Mouse (Mus musculus) midbrain, embryonic 15.5 days (tissue): ENCODE results near the gene Olfr60. TPM values are rescaled to one million over a fixed set of nuclear protein-coding genes. Genes with fewer than 3 reads are reported as not detected.

Experiments used
- ATAC-seq: fragments of 200-750 bp; cut with Nextera tagmentation; replicated peaks from 2 replicates; pipeline ENCODE4 v1.8.0; 2017; ENCODE audit warnings: moderate TSS enrichment
- H3K27ac ChIP-seq: fragments of 300-500 bp; sonication (generic); 2 replicates; pipeline ENCODE4 v1.5.1; 2015; ENCODE audit warnings: mild to moderate bottlenecking, inconsistent platforms
- H3K27me3 ChIP-seq: fragments of 300-500 bp; sonication (generic); replicated peaks from 2 replicates; pipeline ENCODE4 v1.6.1; 2015; ENCODE audit warnings: inconsistent platforms
- H3K36me3 ChIP-seq: fragments of 300-500 bp; sonication (generic); replicated peaks from 2 replicates; pipeline ENCODE4 v1.6.1; 2015; ENCODE audit warnings: inconsistent platforms
- H3K4me1 ChIP-seq: fragments of 300-500 bp; sonication (generic); 2 replicates; pipeline ENCODE4 v1.6.1; 2015; ENCODE audit warnings: inconsistent platforms
- H3K4me2 ChIP-seq: fragments of 300-500 bp; sonication (generic); 2 replicates; pipeline ENCODE4 v1.6.1; 2015; ENCODE audit warnings: inconsistent platforms, mild to moderate bottlenecking, moderate library complexity
- H3K4me3 ChIP-seq: fragments of 300-500 bp; sonication (generic); 2 replicates; pipeline ENCODE4 v1.5.1; 2015; ENCODE audit warnings: mild to moderate bottlenecking, inconsistent platforms
- H3K9ac ChIP-seq: fragments of 300-500 bp; sonication (generic); 2 replicates; pipeline ENCODE4 v1.6.1; 2015; ENCODE audit warnings: mild to moderate bottlenecking, inconsistent platforms
- H3K9me3 ChIP-seq: fragments of 300-500 bp; sonication (generic); 2 replicates; pipeline ENCODE4 v1.6.1; 2016; ENCODE audit warnings: inconsistent platforms
- WGBS: fragments of 180-500 bp; shearing (Covaris S2); methylation state at CpG from one replicate; pipeline ENCODE4 v1.1.7; 2015; ENCODE audit warnings: mixed read lengths; 5-methylcytosine and 5-hydroxymethylcytosine counted together
- polyA plus RNA-seq: library from polyadenylated mRNA; unstranded; fragments of >200 nt; fragmentation: Nextera tagmentation; extraction: Ambion mirVana; gene quantifications from 2 replicates; pipeline ENCODE4 v1.2.1, GENCODE M21; 2015

Gene Olfr60
- not detected in 2 replicates for polyA plus RNA-seq

DNA sequence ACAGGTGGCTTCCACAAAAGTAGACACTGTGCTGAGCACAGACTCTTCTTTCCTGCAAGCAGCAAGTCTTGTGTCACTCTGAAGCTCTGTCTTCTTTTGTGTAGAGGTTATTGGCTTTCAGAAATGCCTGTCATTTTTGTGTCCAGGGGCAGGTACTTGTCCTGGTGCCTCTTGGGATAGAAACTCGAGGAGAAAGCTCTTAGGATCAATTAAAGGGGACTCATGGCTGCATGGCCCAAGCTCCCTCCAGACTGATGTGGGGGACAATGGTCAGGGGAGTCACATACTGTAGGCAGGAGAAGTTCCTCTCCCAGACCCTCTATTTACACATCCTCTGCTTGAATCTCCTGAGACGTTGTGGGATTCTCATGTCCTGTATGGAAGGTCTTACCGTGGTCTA lies at the start of gene Olfr60:
Gene Olfr60, minus strand, starts transcription at position 101 of the 400 bp plus-strand sequence.
- WGBS = 77% methylated on average over 3 of the region's 3 CpGs
- Histone ChIP-seq H3K36me3 (no peaks in the 10 kb centered on the region), H3K9ac (no peak within 1 kb of the TSS), H3K4me1 (no peaks in the 10 kb centered on the region), H3K9me3 (no peaks in the 10 kb centered on the region), H3K27me3 (no peaks in the 10 kb centered on the region), H3K4me2 (no peak within 1 kb of the TSS), H3K27ac (no peak within 1 kb of the TSS), H3K4me3 (no peak within 1 kb of the TSS)
- no peak for ATAC-seq

- no peak within 1 kb of the TSS for H3K9ac ChIP-seq
- no peaks in the 10 kb centered on the region for H3K36me3 ChIP-seq
- no peak for ATAC-seq
- H3K4me1 ChIP-seq = no peaks in the 10 kb centered on the region
- no peaks in the 10 kb centered on the region for H3K9me3 ChIP-seq
- WGBS = 95% methylated on average over 1 of the region's 1 CpGs
- no peaks in the 10 kb centered on the region for H3K27me3 ChIP-seq
- H3K27ac ChIP-seq = no peak within 1 kb of the TSS
- no peak within 1 kb of the TSS for H3K4me2 ChIP-seq
- no peak within 1 kb of the TSS for H3K4me3 ChIP-seq
These were observed 41.3 kb upstream of the Olfr60 start, which contains the start of gene Olfr531 for GRCm38 (mm10) chr7:140402818-140403217. Gene Olfr531 (minus strand): TSS chr7:140402918.

GRCm38 (mm10) chr7:140376911-140377310 lies 15.4 kb upstream of the Olfr60 start:
- Histone ChIP-seq H3K27me3 (no peaks in the 10 kb centered on the region), H3K4me3 (no peak overlapping the region), H3K4me1 (no peaks in the 10 kb centered on the region), H3K27ac (no peak overlapping the region), H3K36me3 (no peaks in the 10 kb centered on the region), H3K9me3 (no peaks in the 10 kb centered on the region), H3K4me2 (no peak overlapping the region), H3K9ac (no peak overlapping the region)
- 93% methylated on average over 2 of the region's 2 CpGs for WGBS
- no peak for ATAC-seq

DNA sequence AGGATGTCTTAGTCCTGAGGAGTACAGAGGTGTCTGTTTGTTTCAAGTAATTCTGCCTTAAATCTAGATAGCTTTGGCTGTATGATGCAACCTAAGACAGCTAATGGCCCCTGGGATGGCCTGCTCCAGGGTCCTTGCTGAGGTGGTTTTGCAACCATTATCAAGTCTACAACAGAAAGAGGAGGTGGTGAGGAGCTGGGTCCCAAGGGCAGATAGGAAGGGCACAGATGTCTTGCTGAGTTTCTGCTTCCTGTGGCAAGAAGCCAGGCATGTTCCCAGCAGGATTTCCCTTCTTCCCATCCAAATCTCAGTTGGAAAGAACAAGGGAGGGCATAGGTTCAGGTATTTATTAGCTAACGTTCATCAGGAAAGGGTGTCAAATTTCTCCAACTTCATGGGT lies 14.8 kb upstream of the Olfr60 start, which contains the start of gene Olfr530:
Gene Olfr530, minus strand, starts transcription at position 101 of the 400 bp plus-strand sequence.
- H3K36me3 ChIP-seq = no peaks in the 10 kb centered on the region
- no peak within 1 kb of the TSS for H3K27ac ChIP-seq
- H3K9ac ChIP-seq = no peak within 1 kb of the TSS
- H3K4me1 ChIP-seq = no peaks in the 10 kb centered on the region
- H3K4me2 ChIP-seq = no peak within 1 kb of the TSS
- 67% methylated on average over 1 of the region's 1 CpGs for WGBS
- no peak for ATAC-seq
- H3K27me3 ChIP-seq = no peaks in the 10 kb centered on the region
- no peak within 1 kb of the TSS for H3K4me3 ChIP-seq
- H3K9me3 ChIP-seq = no peaks in the 10 kb centered on the region

DNA sequence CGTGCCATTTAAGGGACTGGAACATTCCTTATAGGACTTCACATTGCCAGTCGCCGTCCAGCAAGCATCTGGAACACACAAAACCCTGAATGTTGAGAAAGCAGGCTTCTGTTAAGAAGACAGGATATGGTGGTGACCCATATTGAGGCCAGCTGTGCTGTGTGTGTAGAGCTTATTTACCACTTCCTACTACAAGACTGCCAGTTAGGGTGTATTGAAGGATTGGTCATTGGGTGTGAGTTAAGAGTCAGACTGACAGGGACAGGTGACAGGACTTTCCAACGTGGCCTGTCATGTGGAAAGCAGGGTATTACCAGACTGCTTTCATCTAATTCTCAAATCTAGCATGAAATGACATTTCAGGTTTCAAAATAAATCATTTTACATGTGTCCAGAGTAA lies 12.8 kb upstream of the Olfr60 start:
- Histone ChIP-seq H3K4me1 (no peaks in the 10 kb centered on the region), H3K9me3 (no peaks in the 10 kb centered on the region), H3K27ac (no peak overlapping the region), H3K9ac (no peak overlapping the region), H3K4me2 (no peak overlapping the region), H3K36me3 (no peaks in the 10 kb centered on the region), H3K27me3 (no peaks in the 10 kb centered on the region), H3K4me3 (no peak overlapping the region)
- ATAC-seq = no peak
- WGBS = 76% methylated on average over 4 of the region's 4 CpGs

DNA sequence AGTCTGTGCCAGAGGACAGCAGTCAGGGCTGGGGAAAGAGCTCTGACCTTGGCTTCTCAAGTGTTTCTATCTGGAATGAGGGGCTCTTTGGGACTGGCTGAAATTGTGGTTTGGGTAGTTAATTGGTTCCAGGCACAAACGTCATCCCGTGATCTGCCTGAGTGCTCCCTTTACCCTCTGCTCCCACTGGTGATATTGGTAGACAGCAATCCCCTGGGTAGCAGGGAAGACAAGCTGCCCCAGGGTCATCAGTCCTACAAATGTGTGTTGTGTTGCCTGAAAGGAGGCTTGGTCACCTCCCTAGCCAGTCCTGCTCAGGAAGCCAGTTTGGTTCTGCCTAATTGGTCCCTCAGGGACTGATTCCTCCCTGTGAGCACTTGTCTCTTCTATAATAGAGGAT lies 27.8 kb downstream of the Olfr60 start, which contains the start of gene Olfr527:
Gene Olfr527, plus strand, starts transcription at position 301 of the 400 bp plus-strand sequence.
- Histone ChIP-seq H3K4me1 (no peaks in the 10 kb centered on the region), H3K9ac (no peak within 1 kb of the TSS), H3K27ac (no peak within 1 kb of the TSS), H3K4me2 (no peak within 1 kb of the TSS), H3K36me3 (no peaks in the 10 kb centered on the region), H3K4me3 (no peak within 1 kb of the TSS), H3K27me3 (no peaks in the 10 kb centered on the region), H3K9me3 (no peaks in the 10 kb centered on the region)
- 72% methylated on average over 2 of the region's 2 CpGs for WGBS
- no peak for ATAC-seq

DNA sequence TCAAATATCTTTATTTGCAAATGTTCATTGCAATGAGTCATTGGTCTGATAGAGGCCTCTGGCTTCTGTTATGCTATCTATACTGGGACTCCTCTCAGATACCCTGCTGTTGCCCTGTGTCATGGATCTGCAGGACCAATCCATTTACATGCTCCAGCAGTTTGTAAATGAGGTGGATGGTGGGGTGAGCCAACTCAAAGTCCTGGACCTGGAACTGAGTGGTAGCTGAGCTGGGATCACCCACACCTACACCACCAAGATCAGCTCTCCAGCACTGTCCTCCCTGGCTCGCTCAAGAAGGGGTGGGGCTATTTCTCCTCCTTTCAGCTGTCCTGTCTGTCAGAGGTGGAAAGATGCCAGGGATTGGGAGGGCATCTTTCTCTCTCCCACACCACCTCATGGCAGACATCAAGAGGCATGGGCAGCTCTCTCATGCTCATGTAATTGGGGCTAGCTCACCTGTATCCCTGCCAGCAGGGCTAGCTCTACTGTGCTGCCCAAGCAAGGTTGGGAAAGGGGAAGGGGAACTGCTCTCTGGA lies 31.6 kb downstream of the Olfr60 start:
- 65% methylated on average over 1 of the region's 1 CpGs for WGBS
- ATAC-seq = no peak

GRCm38 (mm10) chr7:140321135-140321534 lies 40.3 kb downstream of the Olfr60 start:
- ATAC-seq = no peak
- Histone ChIP-seq H3K36me3 (no peaks in the 10 kb centered on the region), H3K4me2 (no peak overlapping the region)

More for the DNA sequence above, 31.6 kb downstream of the Olfr60 start:
- H3K9me3 ChIP-seq = no peaks in the 10 kb centered on the region
- no peak overlapping the region for H3K4me2 ChIP-seq
- H3K4me3 ChIP-seq = no peak overlapping the region
- no peaks in the 10 kb centered on the region for H3K27me3 ChIP-seq
- no peaks in the 10 kb centered on the region for H3K36me3 ChIP-seq
- H3K27ac ChIP-seq = no peak overlapping the region
- no peak overlapping the region for H3K9ac ChIP-seq
- no peaks in the 10 kb centered on the region for H3K4me1 ChIP-seq

DNA sequence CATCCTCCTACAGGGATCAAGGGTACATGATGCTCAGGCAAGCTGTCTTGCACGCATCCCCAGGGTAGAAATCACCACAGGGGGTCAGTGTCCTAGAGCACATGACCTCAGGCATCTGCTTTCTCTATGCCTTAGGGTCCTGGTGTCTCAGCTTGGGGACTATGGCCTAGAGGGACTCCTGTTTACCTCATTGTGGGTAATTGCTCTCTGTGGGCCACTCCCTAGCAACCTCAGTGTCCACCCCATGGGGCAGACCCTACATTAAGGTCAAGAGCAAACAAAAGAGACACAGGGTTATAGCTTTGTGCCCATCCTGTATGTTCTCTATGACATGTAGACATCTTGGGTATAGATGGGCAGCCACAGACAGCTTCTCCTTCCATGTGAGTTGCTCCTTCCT lies 40.9 kb downstream of the Olfr60 start, which contains the start of gene Olfr525:
Gene Olfr525, plus strand, starts transcription at position 301 of the 400 bp plus-strand sequence.
- Histone ChIP-seq H3K27ac (no peak within 1 kb of the TSS), H3K9ac (no peak within 1 kb of the TSS), H3K4me3 (no peak within 1 kb of the TSS), H3K4me1 (no peaks in the 10 kb centered on the region), H3K4me2 (no peak within 1 kb of the TSS), H3K36me3 (no peaks in the 10 kb centered on the region), H3K27me3 (no peaks in the 10 kb centered on the region), H3K9me3 (no peaks in the 10 kb centered on the region)
- 60% methylated on average over 1 of the region's 1 CpGs for WGBS
- ATAC-seq = no peak

More at GRCm38 (mm10) chr7:140321135-140321534, 40.3 kb downstream of the Olfr60 start:
- Histone ChIP-seq H3K4me3 (no peak overlapping the region), H3K27ac (no peak overlapping the region), H3K4me1 (no peaks in the 10 kb centered on the region), H3K27me3 (no peaks in the 10 kb centered on the region), H3K9me3 (no peaks in the 10 kb centered on the region), H3K9ac (no peak overlapping the region)

GRCm38 (mm10) chr7:140319861-140320385 lies 41.5 kb downstream of the Olfr60 start:
- no peaks in the 10 kb centered on the region for H3K4me1 ChIP-seq
- H3K27me3 ChIP-seq = no peaks in the 10 kb centered on the region
- no peak overlapping the region for H3K9ac ChIP-seq
- no peak overlapping the region for H3K27ac ChIP-seq
- H3K4me2 ChIP-seq = no peak overlapping the region
- no peak overlapping the region for H3K4me3 ChIP-seq
- H3K9me3 ChIP-seq = no peaks in the 10 kb centered on the region
- 85% methylated on average over 3 of the region's 3 CpGs for WGBS
- ATAC-seq = no peak
- no peaks in the 10 kb centered on the region for H3K36me3 ChIP-seq

DNA sequence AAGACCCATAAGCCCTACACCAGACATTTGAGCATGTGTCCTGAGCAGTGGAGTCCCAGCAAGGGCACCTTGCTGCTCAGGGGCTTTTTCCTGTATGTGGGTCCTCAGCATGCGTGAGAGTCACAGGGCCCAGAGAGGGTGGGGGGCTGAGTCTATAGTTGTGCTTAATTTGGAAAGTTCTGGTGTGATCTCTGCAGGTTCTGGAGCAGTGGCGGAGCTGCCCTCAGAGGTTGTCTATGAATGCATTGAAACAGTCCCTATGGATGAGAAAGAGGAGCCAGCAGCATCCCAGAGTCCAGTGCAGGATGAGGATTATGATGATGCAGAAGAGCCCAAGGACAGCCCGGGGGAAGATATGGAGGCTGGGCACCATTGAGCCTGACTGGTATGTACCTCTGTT lies 62.1 kb downstream of the Olfr60 start:
- Histone ChIP-seq H3K27ac (no peak overlapping the region), H3K4me2 (no peak overlapping the region), H3K9me3 (no peaks in the 10 kb centered on the region), H3K4me1 (no peaks in the 10 kb centered on the region), H3K4me3 (no peak overlapping the region), H3K27me3 (no peaks in the 10 kb centered on the region), H3K9ac (no peak overlapping the region), H3K36me3 (no peaks in the 10 kb centered on the region)
- no peak for ATAC-seq
- 90% methylated on average over 3 of the region's 3 CpGs for WGBS

DNA sequence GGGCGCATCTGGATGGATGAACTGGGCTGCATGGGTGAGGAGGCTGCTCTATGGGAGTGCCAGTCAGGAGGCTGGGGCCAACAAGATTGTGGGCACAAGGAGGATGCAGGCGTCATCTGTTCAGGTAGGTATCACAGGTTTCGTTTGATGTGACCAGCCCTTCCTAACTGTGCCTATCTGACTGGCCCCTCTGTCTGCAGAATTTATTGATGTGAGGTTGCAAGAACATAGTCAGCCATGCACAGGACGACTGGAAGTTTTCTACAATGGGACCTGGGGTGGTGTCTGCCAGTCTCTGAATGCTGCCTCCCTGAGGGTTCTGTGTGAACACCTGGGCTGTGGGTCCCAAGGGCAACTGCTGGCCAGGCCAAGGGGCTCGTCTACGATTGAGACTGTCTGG lies 64.6 kb downstream of the Olfr60 start:
- H3K4me3 ChIP-seq = no peak overlapping the region
- H3K9me3 ChIP-seq = no peaks in the 10 kb centered on the region
- H3K27ac ChIP-seq = no peak overlapping the region
- no peak overlapping the region for H3K4me2 ChIP-seq
- H3K36me3 ChIP-seq = no peaks in the 10 kb centered on the region
- H3K4me1 ChIP-seq = no peaks in the 10 kb centered on the region
- no peak overlapping the region for H3K9ac ChIP-seq
- H3K27me3 ChIP-seq = no peaks in the 10 kb centered on the region
- ATAC-seq = no peak
- 81% methylated on average over 6 of the region's 6 CpGs for WGBS

DNA sequence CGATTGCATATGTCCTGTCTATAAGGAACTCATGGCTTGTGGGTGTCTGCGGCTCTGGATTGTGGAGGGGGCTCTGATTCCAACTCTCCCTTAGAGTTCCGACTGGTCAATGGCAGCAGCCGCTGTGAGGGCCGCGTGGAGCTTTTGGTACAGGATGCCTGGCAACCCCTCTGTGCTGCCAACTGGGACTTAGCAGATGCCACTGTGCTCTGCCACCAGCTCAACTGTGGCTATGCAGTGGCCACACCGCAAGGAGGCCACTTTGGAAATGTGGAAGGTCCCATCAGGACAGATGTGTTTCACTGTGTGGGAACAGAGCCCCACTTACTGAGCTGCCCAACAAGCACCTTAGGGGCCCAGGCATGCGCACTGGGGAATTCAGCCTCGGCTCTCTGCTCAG lies 65.7 kb downstream of the Olfr60 start:
- no peak overlapping the region for H3K4me2 ChIP-seq
- H3K9ac ChIP-seq = no peak overlapping the region
- H3K9me3 ChIP-seq = no peaks in the 10 kb centered on the region
- H3K4me1 ChIP-seq = no peaks in the 10 kb centered on the region
- H3K27ac ChIP-seq = no peak overlapping the region
- H3K27me3 ChIP-seq = no peaks in the 10 kb centered on the region
- no peak overlapping the region for H3K4me3 ChIP-seq
- no peaks in the 10 kb centered on the region for H3K36me3 ChIP-seq
- ATAC-seq = no peak
- WGBS = 90% methylated on average over 9 of the region's 9 CpGs
